Mouse (Mus musculus): ENCODE results near the gene Gm973.

The Gm973 gene

GRCm38 (mm10) chr1:59516026-59516917 is at the start of gene Gm973:
Gene Gm973, plus strand, starts transcription at chr1:59516264.
- DNase-seq: peak; percentile 8

- DNase-seq: no peak
Measured at GRCm38 (mm10) chr1:59469170-59469569, 46.9 kb upstream of the Gm973 start.

GRCm38 (mm10) chr1:59470766-59471165 is 45.3 kb upstream of the Gm973 start:
- no peak for DNase-seq

- DNase-seq: no peak
Measured at GRCm38 (mm10) chr1:59472368-59473180, 43.5 kb upstream of the Gm973 start.

DNA sequence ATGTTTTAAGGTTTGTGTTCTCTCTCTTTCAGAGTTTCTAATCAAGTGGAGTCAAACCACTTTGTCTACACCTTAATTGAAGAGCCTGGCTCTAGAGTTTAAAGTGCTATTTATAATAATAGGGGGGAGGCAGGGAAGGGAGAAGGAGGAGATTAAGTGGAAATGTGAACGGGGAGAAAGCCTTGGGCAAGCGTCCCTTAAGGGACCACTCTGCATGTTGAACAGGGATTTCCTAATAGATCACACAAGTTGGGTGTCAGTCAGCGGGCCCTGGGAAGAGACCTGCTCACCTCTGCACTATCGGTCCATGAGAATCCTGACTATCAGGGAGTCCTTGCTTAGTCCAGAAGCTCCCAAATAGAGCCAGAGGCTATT is 42.9 kb upstream of the Gm973 start:
- DNase-seq: no peak

DNA sequence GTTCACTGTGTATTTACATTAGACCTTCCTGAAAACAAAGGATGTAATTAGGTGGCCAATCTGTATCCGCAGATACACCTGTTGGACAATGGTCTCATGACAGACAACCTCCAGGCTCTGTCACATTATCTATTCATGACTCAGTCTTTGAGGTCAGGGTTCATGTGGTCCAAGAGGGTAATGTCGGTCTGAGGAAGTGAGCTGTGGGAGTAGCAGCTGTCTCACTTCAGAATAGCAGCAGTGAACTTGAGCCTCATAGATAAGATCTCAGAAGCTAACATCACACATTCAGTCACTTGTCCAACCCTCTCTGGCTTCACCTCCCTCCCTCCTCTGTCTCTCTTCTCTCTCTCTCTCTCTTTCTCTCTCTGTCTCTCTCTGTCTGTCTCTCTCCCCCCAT is 40.4 kb upstream of the Gm973 start:
- DNase-seq: no peak

DNA sequence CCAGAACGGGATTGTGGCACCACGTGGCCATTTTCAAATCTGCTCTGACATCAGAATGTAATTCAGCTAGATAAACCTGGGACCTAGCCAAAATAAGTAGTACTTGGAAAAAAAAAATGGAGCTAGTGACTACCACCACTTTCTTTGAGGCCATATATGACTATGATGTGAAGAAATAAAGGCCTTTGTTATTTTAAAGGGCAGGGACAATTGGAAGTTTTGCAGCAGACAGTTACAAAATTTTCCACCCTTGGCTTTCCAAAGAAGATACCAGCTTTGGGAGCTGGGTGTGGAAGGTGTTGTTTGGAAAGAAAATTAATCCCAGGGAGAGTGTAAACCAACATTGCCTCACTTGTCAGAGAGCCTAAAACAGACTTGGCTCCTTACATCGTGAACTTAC is 37.2 kb upstream of the Gm973 start:
- DNase-seq: no peak

GRCm38 (mm10) chr1:59480821-59481455 is 35.1 kb upstream of the Gm973 start:
- peak; percentile 50 for DNase-seq

GRCm38 (mm10) chr1:59481456-59482291 is 34.4 kb upstream of the Gm973 start:
- peak; percentile 98 for DNase-seq

GRCm38 (mm10) chr1:59482331-59482695 is 33.8 kb upstream of the Gm973 start, which contains the start of gene Fzd7:
Gene Fzd7, plus strand, starts transcription at chr1:59482424.
- DNase-seq: no peak

DNA sequence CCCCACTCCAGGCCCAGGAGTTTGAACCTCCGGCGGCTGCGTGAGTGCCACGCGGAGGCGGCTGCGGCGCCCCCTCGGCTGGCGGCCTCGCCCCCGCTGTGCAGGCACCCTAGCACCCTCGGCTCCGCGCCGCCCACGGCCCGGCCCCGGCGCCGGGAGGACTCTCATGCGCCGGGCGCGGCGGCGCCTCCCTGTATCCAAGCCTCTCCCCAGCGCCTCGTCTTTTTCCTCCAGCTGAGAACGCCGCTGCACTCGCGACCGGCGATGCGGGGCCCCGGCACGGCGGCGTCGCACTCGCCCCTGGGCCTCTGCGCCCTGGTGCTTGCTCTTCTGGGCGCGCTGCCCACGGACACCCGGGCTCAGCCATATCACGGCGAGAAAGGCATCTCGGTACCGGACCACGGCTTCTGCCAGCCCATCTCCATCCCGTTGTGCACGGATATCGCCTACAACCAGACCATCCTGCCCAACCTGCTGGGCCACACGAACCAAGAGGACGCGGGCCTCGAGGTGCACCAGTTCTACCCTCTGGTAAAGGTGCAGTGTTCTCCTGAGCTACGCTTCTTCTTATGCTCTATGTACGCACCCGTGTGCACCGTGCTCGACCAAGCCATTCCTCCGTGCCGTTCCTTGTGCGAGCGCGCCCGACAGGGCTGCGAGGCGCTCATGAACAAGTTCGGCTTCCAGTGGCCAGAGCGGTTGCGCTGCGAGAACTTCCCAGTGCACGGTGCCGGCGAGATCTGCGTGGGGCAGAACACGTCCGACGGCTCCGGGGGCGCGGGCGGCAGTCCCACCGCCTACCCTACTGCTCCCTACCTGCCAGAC is 33.2 kb upstream of the Gm973 start:
- peak; percentile 39 for DNase-seq

- peak; percentile 69 for DNase-seq
Measured at GRCm38 (mm10) chr1:59483521-59484245, 32.4 kb upstream of the Gm973 start.

- no peak for DNase-seq
Measured at GRCm38 (mm10) chr1:59484314-59484713, 31.8 kb upstream of the Gm973 start.

DNA sequence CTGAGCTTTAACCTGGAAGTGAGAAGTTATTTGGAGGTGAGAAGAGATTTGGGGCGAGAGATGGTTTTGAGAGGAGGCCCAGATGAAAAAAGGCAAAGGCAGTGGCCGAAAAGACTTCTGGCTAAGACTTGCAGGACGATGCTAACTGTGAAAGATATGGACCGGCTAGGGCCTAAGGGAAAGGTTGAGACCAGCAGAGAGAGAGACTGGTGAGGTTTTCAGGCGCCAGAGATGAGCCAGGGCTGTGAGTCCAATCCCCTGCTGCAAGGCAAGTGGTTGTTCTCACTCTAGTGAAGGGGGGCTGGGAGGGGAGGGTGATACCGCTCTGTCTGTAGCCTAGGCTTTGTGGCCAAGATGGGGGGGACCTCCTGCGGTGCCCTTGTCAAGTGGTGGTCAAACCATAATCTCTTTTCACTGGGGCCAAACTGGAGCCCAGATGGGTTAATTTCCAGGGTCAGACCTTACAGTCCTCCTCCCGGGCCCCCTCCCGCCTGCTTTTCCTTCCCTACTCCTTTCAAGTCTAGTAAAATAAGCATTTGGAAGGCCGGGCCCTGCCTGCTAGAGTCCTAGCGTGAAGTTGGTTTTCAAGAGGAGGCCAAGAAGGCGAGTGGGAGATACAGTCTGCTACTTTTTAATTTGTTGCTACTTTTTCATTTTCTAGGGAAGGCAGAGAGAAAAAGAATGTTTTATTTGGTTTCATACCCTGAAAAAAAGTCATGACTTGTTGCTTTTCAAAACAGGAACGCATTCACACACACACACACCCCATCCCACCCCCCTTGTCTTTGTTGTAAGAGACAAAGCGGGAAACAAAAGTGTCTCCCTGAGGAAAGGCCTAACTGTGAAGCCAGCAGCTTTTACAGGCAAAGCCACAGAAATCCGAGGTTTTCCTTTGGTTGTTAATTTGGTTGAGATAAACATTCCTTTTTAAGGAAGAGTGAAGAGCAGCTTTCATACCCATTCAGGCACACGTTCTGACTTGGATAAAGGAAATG is 31.0 kb upstream of the Gm973 start:
- no peak for DNase-seq

DNA sequence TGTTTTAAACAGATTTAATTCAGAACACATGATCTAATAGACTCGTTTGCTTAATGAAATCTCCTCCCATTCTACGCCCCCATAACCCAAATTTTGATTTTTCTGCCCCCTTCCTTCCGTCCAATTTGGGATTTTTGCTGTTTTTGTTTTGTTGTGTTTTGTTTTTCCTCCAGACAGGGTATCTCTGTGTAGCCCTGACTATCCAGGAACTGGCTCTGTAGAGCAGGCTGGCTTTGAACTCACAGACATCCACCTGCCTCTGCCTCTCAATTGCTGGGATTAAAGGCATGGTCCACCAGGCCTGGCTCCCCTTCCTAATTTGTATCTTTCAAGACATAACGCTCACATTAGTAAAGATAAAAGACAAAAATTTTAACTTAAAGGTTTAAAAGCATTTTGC is 30.3 kb upstream of the Gm973 start:
- DNase-seq: no peak

GRCm38 (mm10) chr1:59487651-59488051 is 28.4 kb upstream of the Gm973 start:
- peak; percentile 67 for DNase-seq

GRCm38 (mm10) chr1:59488481-59488880 is 27.6 kb upstream of the Gm973 start:
- DNase-seq: no peak

GRCm38 (mm10) chr1:59488991-59489390 is 27.1 kb upstream of the Gm973 start:
- DNase-seq: no peak

- DNase-seq: no peak
Measured at GRCm38 (mm10) chr1:59491517-59491916, 24.5 kb upstream of the Gm973 start.

DNA sequence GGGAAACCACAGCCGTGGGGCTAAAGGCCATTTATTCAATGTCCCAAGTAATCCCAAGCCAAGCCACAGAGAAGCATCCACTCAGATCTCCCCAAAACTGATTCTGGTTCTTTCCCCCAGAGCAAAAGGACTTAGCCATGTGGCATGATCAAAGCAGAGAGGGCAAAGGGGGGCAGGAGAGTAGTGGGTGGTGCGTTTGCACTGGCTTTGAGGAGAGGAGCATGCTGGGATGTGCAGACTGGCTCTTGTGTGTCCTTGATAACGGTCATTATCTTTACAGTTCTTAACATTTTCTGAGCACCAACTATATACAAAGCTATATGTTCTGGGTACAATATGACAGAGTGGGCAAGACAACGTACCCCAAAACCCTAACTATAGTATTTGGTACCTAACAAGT is 23.6 kb upstream of the Gm973 start:
- DNase-seq: no peak

Data from kidney, adult 9 months (tissue).